Mouse (Mus musculus) ES-Bruce4 (cell line): ENCODE measurements around the gene Zfp704.

Experiments used
- CTCF ChIP-seq: IDR thresholded peaks from one replicate; pipeline ENCODE4 v1.8.1; 2011; ENCODE audit warnings: low read depth, low read length
- POLR2A ChIP-seq: IDR thresholded peaks from one replicate; pipeline ENCODE4 v1.8.1; 2011; ENCODE audit warnings: low read length; ENCODE audit not compliant: insufficient read depth

GRCm38 (mm10) chr3:9593832-9594231, 16.1 kb downstream of the Zfp704 start:
- TF ChIP-seq CTCF (no peak), POLR2A (no peak)
